Mouse (Mus musculus): ENCODE data around the gene Tnf. TPM values are rescaled to one million over a fixed set of nuclear protein-coding genes. Genes with fewer than 3 reads are reported as not detected.

The Tnf gene
- polyA plus RNA-seq, 1 experiment from 2014 or later = 0.95 TPM

DNA sequence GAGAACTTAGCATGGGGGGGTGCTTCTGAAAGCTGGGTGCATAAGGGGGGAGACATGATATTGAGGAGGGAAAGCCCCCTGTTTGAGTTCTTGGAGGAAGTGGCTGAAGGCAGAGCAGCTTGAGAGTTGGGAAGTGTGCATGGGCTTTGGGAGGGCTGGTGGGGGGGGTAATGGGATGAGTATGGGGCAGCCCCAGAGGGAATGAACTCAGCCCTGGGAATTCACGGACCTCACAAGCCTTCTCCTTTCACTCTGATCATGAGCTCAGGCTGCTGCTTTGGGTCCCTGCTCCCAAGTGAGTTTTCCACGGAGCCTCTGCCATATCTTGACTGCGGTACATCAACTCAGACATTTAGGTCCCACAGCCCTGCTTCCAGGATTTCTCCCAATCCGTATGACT lies 635 bp upstream of the Tnf start:
- DNase-seq (ENCODE audit: low spot score) = no peak
- Histone ChIP-seq H3K36me3 (ENCODE audit: insufficient read depth, low read length) (no peaks in the 10 kb centered on the region), H3K27me3 (replicated peaks; ENCODE audit: insufficient read depth, low read length) (0 out of 2 replicates have a peak, but pooled peaks cover 3% of the 10 kb centered on the region), H3K4me3 (ENCODE audit: low read depth, low read length) (no peak overlapping the region), H3K4me2 (replicated peaks; ENCODE audit: low read depth, low read length) (no peak overlapping the region), H3K27ac (ENCODE audit: low read length) (no peak overlapping the region), H3K4me1 (ENCODE audit: insufficient read depth, low read depth, low read length) (no peaks in the 10 kb centered on the region), H3K9ac (replicated peaks; ENCODE audit: low read depth) (no peak overlapping the region), H3K9me3 (ENCODE audit: low read length) (no peaks in the 10 kb centered on the region)
- TF ChIP-seq EP300 (IDR thresholded peaks at IDR 0.05) = no peak
- no peak for TF ChIP-seq CTCF (IDR thresholded peaks at IDR 0.05)
- ATAC-seq = no peak
- 70% methylated on average over 4 of the region's 4 CpGs for WGBS

GRCm38 (mm10) chr17:35201128-35201527 lies 679 bp downstream of the Tnf start:
- Histone ChIP-seq H3K9ac (replicated peaks; ENCODE audit: low read depth) (no peak overlapping the region), H3K27me3 (replicated peaks; ENCODE audit: insufficient read depth, low read length) (0 out of 2 replicates have a peak, but pooled peaks cover 3% of the 10 kb centered on the region), H3K4me1 (ENCODE audit: insufficient read depth, low read depth, low read length) (no peaks in the 10 kb centered on the region), H3K4me3 (ENCODE audit: low read depth, low read length) (no peak overlapping the region), H3K9me3 (ENCODE audit: low read length) (no peaks in the 10 kb centered on the region), H3K4me2 (replicated peaks; ENCODE audit: low read depth, low read length) (no peak overlapping the region), H3K36me3 (ENCODE audit: insufficient read depth, low read length) (no peaks in the 10 kb centered on the region), H3K27ac (ENCODE audit: low read length) (no peak overlapping the region)
- 51% methylated on average over 11 of the region's 11 CpGs for WGBS
- ATAC-seq = no peak
- no peak for TF ChIP-seq CTCF (IDR thresholded peaks at IDR 0.05)
- no peak for TF ChIP-seq EP300 (IDR thresholded peaks at IDR 0.05)
- no peak for DNase-seq (ENCODE audit: low spot score)

DNA sequence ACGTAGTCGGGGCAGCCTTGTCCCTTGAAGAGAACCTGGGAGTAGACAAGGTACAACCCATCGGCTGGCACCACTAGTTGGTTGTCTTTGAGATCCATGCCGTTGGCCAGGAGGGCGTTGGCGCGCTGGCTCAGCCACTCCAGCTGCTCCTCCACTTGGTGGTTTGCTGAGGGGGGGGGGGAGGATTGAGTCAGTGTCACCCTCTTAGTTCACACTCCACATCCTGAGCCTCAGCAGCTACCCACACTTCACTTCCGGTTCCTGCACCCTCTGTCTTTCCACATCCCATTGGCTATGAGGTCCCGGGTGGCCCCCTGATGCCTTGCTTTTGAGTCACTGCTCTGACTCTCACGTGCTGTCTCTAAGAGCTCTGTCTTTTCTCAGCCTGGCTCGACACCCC lies 1.4 kb downstream of the Tnf start:
- H3K9me3 ChIP-seq (ENCODE audit: low read length) = no peaks in the 10 kb centered on the region
- peak; percentile 33; the same call in 1 of the 2 replicates for ATAC-seq
- H3K4me3 ChIP-seq (ENCODE audit: low read depth, low read length) = no peak overlapping the region
- H3K9ac ChIP-seq (replicated peaks; ENCODE audit: low read depth) = no peak overlapping the region
- peaks cover 3% of the 10 kb centered on the region; the same call in 1 of the 2 replicates for H3K27me3 ChIP-seq (replicated peaks; ENCODE audit: insufficient read depth, low read length)
- WGBS = 77% methylated on average over 11 of the region's 11 CpGs
- H3K4me1 ChIP-seq (ENCODE audit: insufficient read depth, low read depth, low read length) = no peaks in the 10 kb centered on the region
- DNase-seq (ENCODE audit: low spot score) = peak; percentile 61
- H3K4me2 ChIP-seq (replicated peaks; ENCODE audit: low read depth, low read length) = no peak overlapping the region
- H3K36me3 ChIP-seq (ENCODE audit: insufficient read depth, low read length) = no peaks in the 10 kb centered on the region
- TF ChIP-seq CTCF (IDR thresholded peaks at IDR 0.05) (no peak), EP300 (IDR thresholded peaks at IDR 0.05) (no peak)
- H3K27ac ChIP-seq (ENCODE audit: low read length) = no peak overlapping the region

DNA sequence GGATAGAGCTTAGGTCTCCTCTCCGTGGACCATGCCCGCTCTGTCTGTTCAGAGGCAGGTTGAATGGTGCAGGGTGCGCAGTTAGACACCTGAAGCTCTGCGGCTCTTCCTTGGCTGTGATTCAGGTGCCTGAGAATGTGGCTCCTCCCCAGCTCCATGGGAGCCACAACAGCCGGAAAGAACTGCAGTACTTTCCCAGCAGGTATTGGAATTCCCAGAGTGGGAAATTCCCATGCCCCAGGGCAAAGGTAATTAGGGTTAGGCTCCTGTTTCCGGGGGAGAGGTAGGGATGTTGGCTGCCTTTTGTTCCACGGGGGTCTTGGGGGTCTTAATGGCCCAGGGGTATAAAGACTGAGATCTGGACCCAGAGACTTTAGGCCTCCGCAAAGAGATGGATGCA lies 2.9 kb downstream of the Tnf start:
- ATAC-seq (no peak), DNase-seq (ENCODE audit: low spot score) (no peak)
- 37% methylated on average over 8 of the region's 8 CpGs for WGBS
- no peak overlapping the region for H3K4me2 ChIP-seq (replicated peaks; ENCODE audit: low read depth, low read length)
- no peaks in the 10 kb centered on the region for H3K9me3 ChIP-seq (ENCODE audit: low read length)
- no peak overlapping the region for H3K27ac ChIP-seq (ENCODE audit: low read length)
- TF ChIP-seq CTCF (IDR thresholded peaks at IDR 0.05) (no peak), EP300 (IDR thresholded peaks at IDR 0.05) (no peak)
- H3K36me3 ChIP-seq (ENCODE audit: insufficient read depth, low read length) = no peaks in the 10 kb centered on the region
- H3K9ac ChIP-seq (replicated peaks; ENCODE audit: low read depth) = no peak overlapping the region
- H3K27me3 ChIP-seq (replicated peaks; ENCODE audit: insufficient read depth, low read length) = peaks cover 3% of the 10 kb centered on the region; the same call in 1 of the 2 replicates
- no peak overlapping the region for H3K4me3 ChIP-seq (ENCODE audit: low read depth, low read length)
- H3K4me1 ChIP-seq (ENCODE audit: insufficient read depth, low read depth, low read length) = peaks cover 4% of the 10 kb centered on the region; the same call in 1 of the 2 replicates

DNA sequence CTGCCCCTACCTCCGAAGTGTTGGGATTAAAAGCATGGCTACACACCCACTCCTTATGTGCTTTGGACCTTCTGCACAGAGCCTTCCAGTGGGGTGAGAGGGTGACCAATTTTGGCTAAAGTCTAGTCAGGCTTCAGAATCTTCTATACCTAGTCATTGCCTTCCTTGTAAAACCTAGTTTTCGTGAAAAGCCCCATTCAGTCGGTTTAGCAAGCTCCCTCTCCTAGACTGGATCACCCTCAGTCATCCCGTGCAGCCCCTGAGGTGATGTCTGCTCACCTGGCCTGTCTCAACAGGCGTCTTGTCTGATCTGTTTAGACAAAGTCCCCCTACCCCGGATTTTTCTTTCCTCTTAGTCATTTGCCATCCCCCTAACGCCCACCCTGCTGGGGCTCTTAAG lies 3.8 kb downstream of the Tnf start:
- no peaks in the 10 kb centered on the region for H3K36me3 ChIP-seq (ENCODE audit: insufficient read depth, low read length)
- H3K4me1 ChIP-seq (ENCODE audit: insufficient read depth, low read depth, low read length) = peaks cover 4% of the 10 kb centered on the region; the same call in 1 of the 2 replicates
- H3K4me3 ChIP-seq (ENCODE audit: low read depth, low read length) = no peak overlapping the region
- no peak for ATAC-seq
- H3K27me3 ChIP-seq (replicated peaks; ENCODE audit: insufficient read depth, low read length) = peaks cover 3% of the 10 kb centered on the region; the same call in 1 of the 2 replicates
- no peak for TF ChIP-seq EP300 (IDR thresholded peaks at IDR 0.05)
- TF ChIP-seq CTCF (IDR thresholded peaks at IDR 0.05) = no peak
- no peak overlapping the region for H3K27ac ChIP-seq (ENCODE audit: low read length)
- 50% methylated on average over 7 of the region's 7 CpGs for WGBS
- no peak overlapping the region for H3K9ac ChIP-seq (replicated peaks; ENCODE audit: low read depth)
- H3K4me2 ChIP-seq (replicated peaks; ENCODE audit: low read depth, low read length) = no peak overlapping the region
- DNase-seq (ENCODE audit: low spot score) = no peak
- H3K9me3 ChIP-seq (ENCODE audit: low read length) = no peaks in the 10 kb centered on the region

- TF ChIP-seq EP300 (IDR thresholded peaks at IDR 0.05) (no peak), CTCF (IDR thresholded peaks at IDR 0.05) (no peak)
- DNase-seq (ENCODE audit: low spot score) = no peak
- no peaks in the 10 kb centered on the region for H3K36me3 ChIP-seq (ENCODE audit: insufficient read depth, low read length)
- peaks cover 3% of the 10 kb centered on the region; the same call in 1 of the 2 replicates for H3K27me3 ChIP-seq (replicated peaks; ENCODE audit: insufficient read depth, low read length)
- no peak overlapping the region for H3K4me2 ChIP-seq (replicated peaks; ENCODE audit: low read depth, low read length)
- H3K4me3 ChIP-seq (ENCODE audit: low read depth, low read length) = no peak overlapping the region
- ATAC-seq = no peak
- WGBS = 56% methylated on average over 5 of the region's 6 CpGs
- H3K9me3 ChIP-seq (ENCODE audit: low read length) = no peaks in the 10 kb centered on the region
- H3K27ac ChIP-seq (ENCODE audit: low read length) = no peak overlapping the region
- peaks cover 4% of the 10 kb centered on the region; the same call in 1 of the 2 replicates for H3K4me1 ChIP-seq (ENCODE audit: insufficient read depth, low read depth, low read length)
- no peak overlapping the region for H3K9ac ChIP-seq (replicated peaks; ENCODE audit: low read depth)
Measured at GRCm38 (mm10) chr17:35197126-35197525, 4.7 kb downstream of the Tnf start.

DNA sequence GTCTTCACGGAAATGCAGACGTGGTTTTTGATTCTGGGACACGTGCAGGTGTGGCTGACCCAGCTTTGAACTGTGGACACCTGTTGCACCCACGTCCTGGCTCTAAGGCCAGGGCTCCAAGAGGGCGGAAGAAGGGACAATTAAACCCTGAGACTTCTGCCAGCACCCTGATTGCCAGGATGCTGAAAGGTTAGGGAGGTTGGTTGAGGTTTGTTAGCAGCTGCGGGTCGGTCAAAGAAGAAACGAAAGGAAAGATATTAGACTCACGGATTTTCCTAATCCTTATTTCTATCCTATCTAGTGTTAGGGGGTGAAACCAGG lies 5.5 kb downstream of the Tnf start:
- 26% methylated on average over 9 of the region's 9 CpGs for WGBS
- Histone ChIP-seq H3K4me2 (replicated peaks; ENCODE audit: low read depth, low read length) (peak overlapping the region; percentile 75), H3K4me1 (ENCODE audit: insufficient read depth, low read depth, low read length) (peaks cover 4% of the 10 kb centered on the region; the same call in 1 of the 2 replicates), H3K36me3 (ENCODE audit: insufficient read depth, low read length) (no peaks in the 10 kb centered on the region), H3K9me3 (ENCODE audit: low read length) (no peaks in the 10 kb centered on the region), H3K9ac (replicated peaks; ENCODE audit: low read depth) (no peak overlapping the region), H3K27me3 (replicated peaks; ENCODE audit: insufficient read depth, low read length) (no peaks in the 10 kb centered on the region; the same call in 1 of the 2 replicates), H3K27ac (ENCODE audit: low read length) (no peak overlapping the region), H3K4me3 (ENCODE audit: low read depth, low read length) (peak overlapping the region; percentile 45)
- no peak for TF ChIP-seq CTCF (IDR thresholded peaks at IDR 0.05)
- TF ChIP-seq EP300 (IDR thresholded peaks at IDR 0.05) = no peak
- DNase-seq (ENCODE audit: low spot score) (no peak), ATAC-seq (peak; percentile 29; the same call in 1 of the 2 replicates)

Measured in lung, postnatal 0 days (tissue).